Mouse (Mus musculus) adrenal gland, adult (tissue): ENCODE results near the gene Lrrc7.
"Not testable (repeated sequence)": the region's sequence is repeated elsewhere in the genome, so short reads cannot be mapped to it uniquely, and the experiment has no call there.

Experiments
- DNase-seq, 2 experiments: peaks; one replicate each; pipeline ENCODE4 v3.0.0; 2022 to 2023; ENCODE audit warnings: low spot score in 1 of 2; ENCODE audit not compliant: inconsistent age in 2 of 2

Gene Lrrc7

DNA sequence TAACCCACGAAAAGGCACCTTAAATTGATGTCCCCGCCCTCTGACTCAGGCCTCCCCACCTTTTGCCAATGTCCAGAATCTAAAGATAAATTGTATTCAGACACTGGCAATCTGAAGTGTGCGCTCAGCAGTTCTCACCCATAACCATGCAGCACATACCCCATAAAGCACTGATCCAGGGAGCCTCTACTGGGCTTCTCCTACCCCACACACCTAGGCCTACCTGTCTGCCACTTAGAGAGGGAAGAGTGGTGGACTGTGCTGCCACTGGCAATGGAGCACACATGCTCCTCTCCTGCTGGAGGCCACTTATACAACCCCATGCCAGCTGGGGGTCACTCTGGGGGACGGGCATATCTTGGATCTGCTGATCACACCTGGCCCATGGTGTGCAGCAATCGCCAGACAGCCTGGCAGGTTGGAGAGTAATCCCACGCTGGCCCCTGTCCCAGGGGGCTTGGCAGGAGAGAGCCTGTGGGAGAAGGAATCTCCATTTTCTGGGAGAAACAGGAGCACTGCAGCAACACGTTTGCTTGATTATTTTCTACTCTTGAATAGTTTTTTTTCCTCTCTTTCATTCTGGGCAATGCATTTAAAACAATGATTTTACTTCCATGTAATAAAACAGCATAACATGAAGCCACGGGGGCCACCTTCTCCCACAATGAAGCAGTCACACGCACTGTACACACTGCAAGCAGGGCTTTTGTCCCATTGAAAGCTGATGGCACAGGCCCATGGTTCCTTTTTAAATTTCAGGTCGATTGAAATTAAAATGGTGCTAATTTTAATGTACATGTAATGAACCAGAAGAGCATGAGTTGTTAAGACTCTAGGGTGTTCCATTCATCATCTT is 386.9 kb downstream of the Lrrc7 start:
- no peak for DNase-seq

DNA sequence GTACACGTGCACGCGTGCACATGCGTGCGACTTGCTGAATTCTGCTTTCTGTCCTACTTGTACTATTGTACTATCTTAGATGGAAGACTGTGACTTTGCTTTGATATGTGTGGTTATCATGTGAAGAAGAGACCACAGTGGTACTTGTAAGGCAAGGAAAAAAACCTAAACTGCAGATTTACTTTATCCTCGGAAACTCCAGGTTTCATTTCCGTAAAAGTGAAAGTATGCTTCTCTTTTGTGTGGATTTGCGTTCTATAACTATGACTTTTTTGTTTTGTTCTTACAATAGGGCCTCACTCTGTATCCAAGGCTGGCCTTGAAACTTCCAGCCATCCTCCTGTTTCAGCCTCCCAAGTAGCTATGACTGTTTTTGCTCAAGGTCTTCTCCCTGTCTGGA is 392.8 kb downstream of the Lrrc7 start:
- DNase-seq: no peak

DNA sequence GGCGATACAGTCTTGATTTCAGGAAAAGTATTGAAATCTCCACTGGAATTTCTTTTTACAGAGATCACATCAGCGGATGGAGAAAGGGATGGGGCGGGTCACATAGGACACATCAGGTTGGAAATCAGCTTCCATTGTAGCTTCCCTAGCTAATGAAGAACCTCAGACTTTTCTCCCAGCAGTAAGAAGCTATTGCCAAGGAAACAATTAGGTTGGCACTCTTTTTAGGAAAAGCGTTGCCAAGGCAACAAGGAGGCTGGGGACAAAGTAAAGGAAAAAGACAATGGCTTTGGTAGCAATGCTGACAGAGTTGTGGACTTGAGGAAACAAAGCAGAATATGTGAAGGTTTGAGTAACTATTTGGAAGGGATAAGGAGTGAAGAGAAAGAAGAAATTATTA is 393.6 kb downstream of the Lrrc7 start:
- no peak for DNase-seq

DNA sequence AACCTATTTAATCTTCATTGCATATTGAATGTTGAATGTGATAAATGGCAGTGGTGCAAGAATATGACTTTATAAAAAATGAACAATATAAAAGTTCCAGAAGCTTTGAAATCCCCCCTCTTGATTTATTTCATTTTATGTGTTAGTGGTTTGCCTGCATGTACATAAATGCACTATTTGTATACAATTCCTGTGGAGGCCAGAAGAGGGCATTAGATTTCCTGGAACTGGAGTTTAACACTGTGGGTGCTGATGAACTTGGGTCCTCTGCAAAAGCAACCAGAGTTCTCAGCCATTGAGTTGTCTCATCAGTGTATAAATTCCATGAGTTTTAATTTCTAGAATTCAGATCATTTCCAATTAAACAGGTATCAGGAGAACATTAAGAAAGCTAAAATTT is 397.0 kb downstream of the Lrrc7 start:
- no peak for DNase-seq

DNA sequence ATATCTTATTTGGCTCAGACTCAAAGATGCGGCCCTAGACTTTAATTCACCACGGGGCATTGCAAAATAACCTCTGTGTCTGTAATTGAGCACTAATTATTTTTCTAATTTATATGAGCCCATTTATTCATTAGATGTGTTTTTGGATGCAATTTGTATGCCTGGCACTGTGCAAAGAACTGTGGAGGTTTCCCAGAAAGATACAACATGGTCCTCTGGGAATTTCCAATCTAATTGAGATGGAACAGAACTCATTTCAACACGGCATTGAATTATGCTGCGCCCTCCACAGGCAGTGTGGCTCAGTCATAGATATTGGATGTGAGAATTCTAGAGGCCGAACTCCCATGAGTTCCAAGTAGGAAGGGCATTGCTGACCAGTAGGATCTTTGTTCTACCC is 397.6 kb downstream of the Lrrc7 start:
- no peak for DNase-seq

DNA sequence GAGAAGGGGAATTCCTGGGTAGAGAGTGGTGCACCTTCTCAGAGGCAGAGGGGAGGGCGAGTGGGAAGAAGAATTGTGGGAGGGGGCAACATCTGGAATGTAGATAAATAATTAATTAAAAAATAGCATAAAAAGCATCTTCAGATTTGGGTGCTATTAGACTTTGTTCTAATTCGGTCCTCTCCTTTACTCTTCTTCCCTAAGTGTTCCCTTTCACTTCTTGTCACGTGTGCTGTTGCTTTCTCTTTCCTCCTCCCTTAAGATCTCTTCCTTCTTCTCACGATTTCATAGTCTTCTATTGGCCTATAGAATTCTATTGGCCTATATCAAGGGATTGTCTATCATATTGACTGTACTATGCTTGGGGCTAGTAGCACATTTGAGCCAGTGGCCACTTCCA is 398.9 kb downstream of the Lrrc7 start:
- no peak for DNase-seq

DNA sequence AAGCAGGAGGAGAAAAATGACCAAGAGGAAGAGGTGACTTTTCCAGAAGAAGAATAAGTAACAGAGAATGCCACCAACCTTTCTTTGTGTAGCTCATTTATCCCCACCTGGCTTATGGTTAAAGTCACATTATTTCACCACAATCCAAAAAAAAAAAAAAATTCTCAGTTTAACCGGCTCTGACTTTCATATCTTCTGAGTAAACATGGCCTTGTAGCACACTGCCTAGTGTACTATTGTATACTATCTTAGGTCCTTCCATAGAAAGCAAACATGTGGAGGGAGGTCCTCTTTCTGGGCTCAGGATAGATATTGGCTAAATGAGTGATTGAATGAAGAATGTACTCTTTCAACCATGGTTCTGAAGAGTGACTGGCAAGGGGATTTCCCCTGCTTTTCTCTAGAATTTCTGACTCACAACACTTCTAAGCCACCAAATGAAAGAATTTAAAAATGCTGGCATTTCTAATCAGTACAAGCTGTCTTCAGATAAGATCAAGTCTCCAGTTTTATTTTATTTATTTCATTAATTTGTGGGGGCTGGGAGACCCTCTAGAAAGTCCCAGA is 400.0 kb downstream of the Lrrc7 start:
- DNase-seq: no peak

DNA sequence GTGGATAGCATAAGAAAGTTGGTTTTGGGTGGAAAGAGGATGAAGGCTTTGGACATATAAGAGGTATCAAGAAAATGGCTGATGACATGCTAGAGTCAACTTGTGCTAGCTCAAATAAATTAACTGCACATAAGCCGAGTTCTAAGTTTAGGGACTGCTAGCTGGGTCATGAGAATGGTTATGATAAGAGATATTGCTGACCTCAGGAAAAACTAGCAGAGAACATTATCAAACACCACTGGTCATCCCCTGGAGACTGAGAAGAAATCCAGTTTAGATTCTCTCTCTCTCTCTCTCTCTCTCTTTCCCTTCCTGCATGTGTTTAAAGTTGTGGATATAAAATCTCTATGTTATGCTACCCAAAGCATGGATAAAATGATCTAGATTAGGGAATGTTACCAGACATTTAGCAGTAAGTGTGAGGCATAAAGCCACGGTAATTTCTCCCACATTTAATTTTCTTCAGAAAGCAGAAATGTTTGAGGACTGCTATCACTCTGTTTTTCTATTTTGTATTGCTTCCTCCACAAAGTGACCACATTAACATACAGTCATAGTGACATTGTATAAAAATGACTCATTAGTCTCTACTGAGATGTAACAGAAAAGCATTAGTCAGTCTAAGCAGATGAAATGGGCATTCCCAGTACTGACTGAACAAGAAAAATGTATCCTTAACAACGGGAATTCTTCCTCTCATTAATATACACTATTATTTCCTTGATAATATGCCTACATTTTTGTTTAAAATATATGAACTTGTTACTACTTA is 406.3 kb downstream of the Lrrc7 start:
- no peak for DNase-seq

DNA sequence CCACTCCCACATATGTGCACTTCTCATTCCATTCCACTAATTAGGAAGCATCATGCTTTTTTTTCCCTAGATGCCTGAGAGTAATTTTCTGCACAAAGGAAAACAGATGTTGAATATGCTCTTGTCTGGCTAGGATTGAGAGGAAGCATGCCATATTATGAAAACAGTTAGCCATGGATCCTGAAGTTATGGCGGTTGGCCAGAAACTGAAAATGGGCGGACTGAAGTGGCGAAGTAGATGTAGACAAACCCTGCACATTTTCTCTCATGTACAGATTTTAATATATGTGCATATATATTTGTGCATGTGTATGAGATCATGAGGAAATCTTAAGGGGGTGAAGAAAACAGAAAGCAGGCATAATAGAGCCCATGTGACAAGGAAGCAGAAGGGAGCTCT is 407.9 kb downstream of the Lrrc7 start:
- DNase-seq: no peak

DNA sequence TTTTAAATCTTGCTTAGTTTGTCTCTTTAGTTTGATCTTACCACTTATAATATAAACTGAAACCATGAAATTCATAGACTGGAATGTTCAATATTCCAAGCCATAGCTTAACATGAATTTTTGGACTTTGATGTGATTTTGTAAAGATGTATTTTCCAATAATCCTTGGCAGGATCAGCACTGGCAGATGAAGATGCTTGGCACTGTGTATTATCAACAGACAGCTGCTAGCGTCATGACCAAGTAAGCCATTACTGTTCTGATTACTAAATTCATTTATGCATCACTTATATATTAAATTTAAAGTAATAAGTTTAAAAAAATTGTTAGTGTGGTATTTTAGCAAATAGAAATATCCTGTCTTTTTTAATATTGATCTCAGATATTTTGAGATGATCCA is 413.0 kb downstream of the Lrrc7 start:
- DNase-seq: no peak

DNA sequence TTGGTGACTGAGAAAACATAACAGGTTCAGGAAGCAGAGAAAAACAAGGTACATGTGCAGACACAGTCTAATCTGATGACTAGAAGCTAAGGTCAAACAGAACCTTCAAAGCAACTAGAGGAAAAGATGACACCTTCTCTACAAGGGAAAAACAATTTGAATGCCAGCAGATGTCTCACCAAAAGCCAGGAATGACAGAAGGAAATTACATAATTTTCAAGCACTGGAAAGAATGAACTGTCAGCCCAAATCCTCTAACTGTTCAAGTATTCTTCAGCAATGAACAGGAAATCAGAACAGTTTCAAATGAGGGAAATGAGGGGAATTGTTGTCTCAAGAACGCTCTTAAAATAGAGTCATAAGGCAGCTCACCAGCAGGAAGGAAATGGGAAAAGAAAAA is 421.4 kb downstream of the Lrrc7 start:
- no peak for DNase-seq

DNA sequence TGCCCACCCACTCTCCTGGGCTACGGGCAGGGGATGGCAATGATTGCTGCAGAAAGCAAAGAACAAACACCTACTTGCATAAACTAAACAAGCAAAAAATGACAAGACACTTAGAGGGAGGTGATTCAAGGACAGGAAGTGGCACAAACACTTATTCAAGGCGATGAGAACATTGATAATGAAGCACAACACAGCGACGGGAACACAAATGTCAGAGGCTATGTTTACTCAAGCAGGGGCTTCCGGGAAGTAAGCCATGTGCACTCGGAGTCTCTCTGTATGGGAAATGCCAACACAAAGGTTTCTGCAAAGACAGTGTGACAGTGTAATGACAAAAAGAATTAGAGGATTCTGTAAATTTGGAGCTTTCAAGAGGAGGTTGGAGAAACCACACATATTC is 424.2 kb downstream of the Lrrc7 start:
- peak; percentile 8 to 28 for DNase-seq

DNA sequence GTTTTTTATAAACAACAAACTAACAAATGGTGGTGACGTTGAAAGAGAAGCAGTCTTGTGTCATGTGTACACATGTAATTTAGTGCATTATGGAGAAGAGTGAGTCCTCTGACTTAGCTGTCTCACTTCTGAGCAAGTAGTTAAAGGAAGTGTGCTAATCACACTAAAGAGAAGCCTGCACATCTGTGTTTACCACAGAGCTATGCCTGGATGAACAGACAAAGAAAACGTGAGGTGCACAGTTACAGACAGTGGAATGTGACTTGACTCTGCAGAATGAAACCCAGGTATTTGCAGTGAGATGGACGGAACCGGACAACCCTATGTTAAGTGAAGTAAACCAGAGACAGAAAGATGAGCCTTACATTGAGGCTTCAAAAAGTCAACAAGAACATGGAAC is 430.3 kb downstream of the Lrrc7 start:
- DNase-seq: no peak

DNA sequence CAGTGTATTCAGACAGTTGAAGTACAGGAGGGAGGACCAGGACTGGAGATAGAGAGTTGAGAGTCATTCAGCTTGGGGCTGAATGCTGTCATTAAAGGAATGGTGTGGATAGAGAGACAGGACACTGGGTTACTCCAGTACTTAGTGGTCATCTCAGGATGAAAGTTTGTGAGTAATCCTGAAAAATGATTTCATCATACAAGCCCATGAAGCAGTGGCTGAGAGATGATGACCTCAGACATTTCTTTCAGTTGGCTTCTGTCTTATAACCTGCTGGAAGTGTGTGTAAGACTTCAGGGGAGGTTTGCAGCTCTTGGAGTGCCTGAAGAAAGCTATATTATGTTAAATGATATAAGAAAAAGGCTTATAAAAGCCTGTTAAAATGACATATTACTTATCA is 430.8 kb downstream of the Lrrc7 start:
- no peak for DNase-seq

DNA sequence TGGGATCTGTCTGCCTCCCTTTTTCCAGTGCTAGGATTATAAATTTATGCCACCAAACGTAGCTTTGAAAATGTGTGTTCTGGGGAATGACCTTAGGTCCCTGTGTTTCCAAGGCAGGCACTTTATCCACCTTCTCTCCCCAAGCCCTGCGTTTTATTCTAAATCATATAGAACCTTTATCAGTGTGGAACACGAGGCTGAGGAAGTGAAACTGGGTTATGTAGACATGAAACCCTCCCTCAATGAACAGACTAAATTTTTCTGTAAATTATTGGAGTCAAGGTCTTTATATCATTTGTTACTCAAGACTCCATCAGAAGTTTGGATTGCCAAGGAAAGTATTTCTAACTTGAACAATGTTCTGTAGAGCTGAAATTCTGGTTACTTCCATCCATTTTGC is 439.1 kb downstream of the Lrrc7 start:
- no peak for DNase-seq

DNA sequence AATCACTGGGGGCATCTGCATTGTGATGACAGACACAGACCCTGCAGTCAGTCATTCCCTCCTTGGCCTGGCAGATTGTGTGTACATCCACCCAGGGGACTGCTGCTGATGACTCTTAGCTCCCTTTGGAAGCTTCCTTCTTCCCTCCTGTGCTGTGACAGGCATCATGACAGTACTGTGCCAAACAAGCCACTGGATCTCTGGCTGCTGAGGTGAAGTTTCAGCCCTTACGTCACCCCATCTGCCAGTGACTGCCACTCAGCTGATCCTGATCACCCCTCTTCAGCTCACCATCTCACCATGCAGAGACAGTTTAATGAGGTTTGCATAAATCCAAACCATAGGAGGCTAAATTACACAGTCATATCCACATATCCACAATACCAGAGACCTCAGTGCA is 456.8 kb downstream of the Lrrc7 start:
- DNase-seq: no peak

DNA sequence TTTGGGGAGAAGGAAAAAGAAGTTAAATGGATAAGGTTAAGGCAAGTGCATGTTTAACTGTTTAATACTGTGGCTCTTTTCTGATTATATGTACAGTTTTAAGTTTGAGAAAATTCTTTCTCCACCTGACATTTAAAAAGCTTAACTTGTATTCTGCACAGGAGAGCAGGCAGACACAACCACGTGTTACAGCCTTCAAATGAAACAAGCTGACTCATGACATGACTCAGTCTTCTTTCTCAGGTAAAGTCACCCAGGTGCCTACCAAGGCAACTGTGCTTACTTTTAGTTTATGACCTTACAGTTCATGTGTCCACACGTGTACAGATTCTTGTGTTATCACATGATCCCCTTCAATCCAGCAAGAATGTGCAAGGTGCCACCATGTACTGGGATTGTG is 458.6 kb downstream of the Lrrc7 start:
- DNase-seq: no peak

DNA sequence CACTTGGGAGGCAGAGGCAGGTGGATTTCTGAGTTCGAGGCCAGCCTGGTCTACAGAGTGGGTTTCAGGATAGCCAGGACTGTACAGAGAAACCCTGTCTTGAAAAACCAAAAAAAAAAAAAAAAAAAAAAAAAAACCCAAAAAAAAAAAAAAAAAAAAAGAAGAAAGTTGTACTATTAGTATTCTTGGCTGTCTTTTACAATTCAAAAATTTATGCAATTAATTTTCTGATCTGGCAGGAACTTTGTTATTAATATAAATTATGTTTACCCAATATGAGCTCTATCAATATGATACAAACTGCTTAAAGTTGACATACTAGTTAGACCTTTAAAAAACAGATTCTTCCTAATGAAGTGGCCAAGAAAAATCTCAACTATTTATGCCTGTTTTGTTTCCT is 459.5 kb downstream of the Lrrc7 start:
- DNase-seq: not testable (repeated sequence)

DNA sequence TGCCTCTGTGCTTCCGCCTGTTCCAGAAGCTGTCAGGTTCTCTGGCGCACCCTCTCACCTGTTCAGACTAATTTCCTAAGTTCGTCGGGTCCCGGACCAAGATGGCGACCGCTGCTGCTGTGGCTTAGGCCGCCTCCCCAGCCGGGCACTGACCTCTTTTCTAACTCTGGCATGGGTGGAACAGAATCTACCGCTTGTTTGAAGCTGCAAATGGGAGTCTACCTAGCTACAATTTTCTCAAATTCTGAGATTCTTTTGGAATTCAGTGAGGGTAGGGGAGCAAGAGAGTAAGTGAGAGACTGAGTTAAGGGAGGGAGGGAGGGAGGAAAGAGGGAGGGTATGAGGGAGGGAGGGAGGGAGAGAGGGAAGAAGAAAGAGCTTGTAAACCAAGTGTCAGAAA is 460.0 kb downstream of the Lrrc7 start:
- DNase-seq: not testable (repeated sequence)

DNA sequence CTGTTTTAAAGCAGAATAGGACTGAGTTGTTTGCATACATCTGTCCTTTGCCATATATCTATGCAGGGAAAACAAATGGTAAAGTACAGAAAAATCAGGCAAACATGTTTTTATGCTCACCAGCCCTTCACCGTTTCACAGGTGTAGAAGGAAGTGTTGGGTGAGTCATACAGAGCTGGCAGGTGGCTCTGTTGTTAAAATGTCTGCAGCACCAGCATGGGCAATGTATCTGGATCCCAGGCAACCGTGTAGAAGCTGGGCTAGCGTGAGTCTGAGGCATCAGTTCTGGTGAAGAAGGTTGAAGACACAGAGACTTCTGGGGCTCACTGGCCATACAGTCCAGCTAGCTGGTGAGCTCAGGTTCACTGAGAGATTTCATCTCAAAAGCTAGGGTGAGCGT is 468.1 kb downstream of the Lrrc7 start:
- DNase-seq: no peak

DNA sequence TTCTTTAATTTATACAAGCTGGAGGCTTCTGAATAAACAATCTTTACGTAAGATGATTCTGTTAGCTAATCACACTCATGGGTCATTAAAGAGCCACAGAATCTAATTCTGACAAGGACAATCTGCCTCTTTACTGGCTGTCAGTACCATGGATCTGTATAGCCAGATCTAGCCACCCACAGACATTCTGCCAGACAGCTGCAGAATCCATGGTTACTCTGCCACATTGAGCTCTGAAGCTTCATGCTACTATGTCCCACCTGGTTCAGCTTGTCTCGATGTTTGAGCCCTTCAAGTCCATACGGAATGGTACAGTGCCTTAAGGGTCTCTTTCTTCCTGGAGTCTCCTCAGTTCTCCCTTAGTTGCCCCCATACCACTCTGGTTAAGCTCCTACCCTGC is 470.4 kb downstream of the Lrrc7 start:
- DNase-seq: no peak

DNA sequence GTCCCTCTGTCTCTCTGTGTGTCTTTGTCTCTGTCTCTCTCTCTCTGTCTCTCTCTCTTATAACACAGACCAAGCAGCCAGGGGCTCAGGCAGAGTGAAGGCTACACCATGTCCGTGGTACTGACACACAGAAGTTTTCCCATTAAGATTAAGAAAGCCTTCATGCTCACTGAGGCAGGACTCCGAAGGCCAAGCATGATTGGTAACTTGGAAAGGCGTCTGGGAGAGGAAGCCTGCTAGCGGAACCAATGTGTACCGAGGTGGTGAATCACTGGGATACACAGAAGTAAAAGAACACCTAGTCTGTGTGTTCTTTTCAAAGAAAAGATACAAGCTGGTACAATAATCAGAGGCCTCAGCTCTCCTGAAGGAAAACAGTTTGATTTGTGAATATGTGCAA is 484.2 kb downstream of the Lrrc7 start:
- no peak for DNase-seq
